Mouse (Mus musculus) adrenal gland (tissue): Measurements from ENCODE around the gene Zfp839.
"Not testable (repeated sequence)": the region's sequence is repeated elsewhere in the genome, so short reads cannot be mapped to it uniquely, and the experiment has no call there.

ENCODE experiments used
- intact Hi-C: fragments of 180-260 bp; cut with DNase I; formaldehyde crosslinking; loops from one replicate; pipeline ENCODE4 v1.15.1; 2025

Gene Zfp839

GRCm38 (mm10) chr12:110840348-110841198 is 9.5 kb upstream of the Zfp839 start, which contains the start of gene Mok:
TSS of gene Mok (minus strand) at chr12:110840939.
- intact Hi-C loops = loop anchor here (2.0 to 10.0 kb wide), 4 partner anchors 102 to 423 kb away; partner anchors contain the start of gene Ppp2r5c

- intact Hi-C loops = loop anchor here (2.0 to 10.0 kb wide), 4 partner anchors 103 to 425 kb away; partner anchors contain the start of gene Ppp2r5c
These were observed 8.1 kb upstream of the Zfp839 start for GRCm38 (mm10) chr12:110841731-110842493.

GRCm38 (mm10) chr12:110843194-110844048 is 6.6 kb upstream of the Zfp839 start:
- intact Hi-C loops = loop anchor here (5.0 to 10.0 kb wide), 3 partner anchors 246 to 426 kb away; partner anchors contain the start of gene Ppp2r5c

DNA sequence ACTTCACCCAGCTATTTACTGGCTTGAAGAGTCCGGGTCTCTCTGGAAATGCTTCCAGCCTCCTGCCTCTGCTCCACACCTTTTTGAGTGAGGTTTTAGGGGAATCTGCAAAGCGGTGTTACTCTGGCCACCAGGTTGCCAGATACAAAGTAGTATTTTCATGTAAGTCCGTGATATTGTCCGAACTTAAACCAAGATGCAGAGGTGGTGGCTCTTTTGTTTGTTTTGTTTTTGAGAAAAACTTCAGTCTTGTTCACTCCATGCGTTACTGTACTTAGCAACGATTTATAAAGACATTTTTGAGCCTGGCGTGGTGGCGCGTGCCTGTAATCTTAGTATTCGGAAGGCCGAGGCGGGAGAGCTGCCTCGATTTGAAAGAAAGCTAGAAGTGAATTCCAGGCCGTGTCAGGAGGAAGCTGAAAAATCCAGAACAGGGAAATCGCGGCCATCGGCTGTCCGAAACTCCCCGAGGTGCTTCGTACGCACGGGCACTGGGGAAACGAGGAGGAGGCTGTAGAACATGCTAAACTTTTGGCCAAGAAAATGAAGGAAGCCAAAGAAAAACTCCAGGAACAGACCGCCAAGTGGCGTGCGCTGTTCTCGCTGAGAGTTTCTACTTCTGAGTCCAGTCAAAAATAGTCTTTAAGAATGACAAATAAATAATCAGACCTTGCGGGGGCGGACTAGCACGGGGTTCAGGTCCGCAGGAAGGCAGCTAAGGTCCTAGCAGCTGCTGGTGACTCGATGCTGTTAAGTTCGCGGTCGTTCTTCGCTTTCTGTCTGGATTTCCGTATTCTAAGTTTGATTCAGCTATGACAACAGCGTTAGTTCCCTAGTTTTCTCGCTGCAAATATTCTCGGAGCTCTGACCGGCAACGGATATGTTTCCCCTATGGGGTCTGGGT is 5.6 kb upstream of the Zfp839 start:
- intact Hi-C loops = loop anchor here (5.0 to 10.0 kb wide), 4 partner anchors 58 to 427 kb away; partner anchors contain the start of gene Ppp2r5c

- intact Hi-C loops = loop anchor here (5.0 to 10.0 kb wide), 2 partner anchors 57 to 401 kb away; partner anchors contain the start of gene Ppp2r5c
These were observed 4.7 kb upstream of the Zfp839 start for GRCm38 (mm10) chr12:110845131-110845880.

- intact Hi-C loops = loop anchor here (5.0 to 10.0 kb wide), 2 partner anchors 56 to 401 kb away; partner anchors contain the start of gene Ppp2r5c
These were observed 3.8 kb upstream of the Zfp839 start for GRCm38 (mm10) chr12:110846191-110846765.

DNA sequence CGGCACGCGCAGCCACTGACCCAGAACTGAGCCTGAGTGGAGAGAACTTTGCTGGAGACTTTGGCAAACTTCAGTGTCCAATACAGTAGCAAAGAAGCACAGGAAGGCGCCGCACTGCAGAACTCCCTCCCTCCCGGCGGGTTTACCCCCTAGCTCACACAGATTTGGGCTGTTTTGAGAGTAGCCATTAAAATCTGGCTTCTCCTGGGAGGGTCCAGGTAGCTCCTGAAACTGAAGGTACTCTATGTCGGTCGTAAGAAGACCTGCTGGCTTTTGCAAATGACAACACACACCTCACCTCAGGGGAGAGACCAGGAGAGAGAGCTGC is 840 bp downstream of the Zfp839 start:
- intact Hi-C loops = no loop called here

DNA sequence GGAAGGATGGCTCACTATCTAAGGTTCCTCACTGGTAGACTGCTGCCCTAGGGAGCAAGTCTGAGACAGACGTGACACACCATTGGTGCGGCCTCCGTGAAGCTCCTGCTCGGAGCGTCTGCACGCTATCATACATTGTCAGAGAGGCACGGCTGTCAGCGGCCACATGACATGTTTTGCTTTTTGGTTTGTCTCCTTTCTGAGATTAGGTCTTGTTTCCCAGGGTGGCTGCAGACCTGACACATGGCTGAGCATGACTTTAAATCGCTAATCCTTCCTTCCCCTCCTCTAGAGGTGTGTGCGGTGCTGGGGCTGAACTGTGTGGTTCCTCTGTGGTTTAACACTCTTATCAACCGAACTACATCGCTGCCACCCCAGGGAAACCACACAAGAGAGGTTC is 1.4 kb downstream of the Zfp839 start:
- intact Hi-C loops = no loop called here

- intact Hi-C loops = no loop called here
These were observed 1.9 kb downstream of the Zfp839 start for GRCm38 (mm10) chr12:110851923-110852322.

GRCm38 (mm10) chr12:110854786-110855737 is 5.0 kb downstream of the Zfp839 start:
- intact Hi-C loops = no loop called here

DNA sequence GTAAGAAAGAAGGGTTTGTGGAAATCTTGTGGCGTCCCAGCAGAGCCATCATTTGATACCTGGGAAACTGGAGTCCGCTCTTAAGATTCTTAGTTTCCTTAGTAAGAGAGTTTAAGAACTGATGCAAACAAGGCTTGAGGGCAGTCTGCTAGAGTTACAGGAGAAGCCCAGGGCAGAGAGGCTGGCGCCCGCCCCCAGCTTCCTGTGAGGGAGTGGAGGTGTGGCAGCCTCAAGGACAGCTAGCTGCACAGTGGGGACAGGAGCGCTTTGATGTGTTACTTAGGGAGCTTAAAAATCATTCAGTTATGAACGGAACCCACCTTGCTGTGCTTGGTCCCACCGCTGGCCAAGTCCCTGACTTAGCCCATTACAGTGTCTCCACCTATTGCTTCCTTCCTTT is 7.1 kb downstream of the Zfp839 start:
- intact Hi-C loops = no loop called here

GRCm38 (mm10) chr12:110858681-110859080 is 8.6 kb downstream of the Zfp839 start:
- intact Hi-C loops = not testable (repeated sequence)

GRCm38 (mm10) chr12:110860293-110860692 is 10.2 kb downstream of the Zfp839 start:
- intact Hi-C loops = no loop called here

GRCm38 (mm10) chr12:110861256-110861655 is 11.2 kb downstream of the Zfp839 start:
- intact Hi-C loops = no loop called here

DNA sequence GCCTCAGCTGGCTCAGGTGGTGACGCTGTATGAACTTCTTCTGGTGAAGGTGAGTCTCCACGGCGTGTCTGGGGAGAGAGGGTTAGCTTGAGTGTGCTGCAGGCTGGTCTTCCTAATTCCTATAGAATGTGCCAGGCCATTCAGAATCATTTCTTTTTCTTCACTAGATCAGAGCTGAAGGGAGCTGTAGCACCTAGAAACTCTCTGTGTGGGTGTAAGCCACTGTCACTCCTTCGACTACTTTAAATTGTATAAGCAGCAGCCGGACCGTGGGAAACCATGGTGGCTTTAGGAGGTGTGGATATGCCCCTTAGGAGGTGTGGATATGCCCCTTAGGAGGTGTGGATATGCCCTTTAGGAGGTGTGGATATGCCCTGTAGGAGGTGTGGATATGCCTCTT is 14.0 kb downstream of the Zfp839 start:
- intact Hi-C loops = no loop called here

GRCm38 (mm10) chr12:110865571-110865970 is 15.5 kb downstream of the Zfp839 start:
- intact Hi-C loops = no loop called here

DNA sequence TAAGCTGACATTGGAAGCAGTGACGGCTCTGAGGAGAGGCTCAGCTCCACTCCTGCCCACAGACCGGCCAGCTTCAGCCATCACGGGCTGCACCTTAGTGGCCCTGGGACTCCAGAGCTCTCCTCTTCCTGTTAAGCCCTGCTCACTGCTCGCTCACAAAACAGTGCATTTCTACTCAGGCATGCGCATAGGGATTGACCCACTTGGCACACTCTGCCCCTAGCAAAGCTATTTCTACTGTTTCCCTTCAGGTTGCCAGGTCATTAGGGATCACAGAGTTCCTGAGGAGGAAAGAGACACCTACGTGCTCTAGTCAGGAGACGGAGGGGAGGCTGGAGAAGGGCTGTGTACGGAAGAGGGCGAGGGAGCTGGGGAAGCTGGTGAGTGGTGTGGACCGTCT is 15.9 kb downstream of the Zfp839 start:
- intact Hi-C loops = no loop called here

GRCm38 (mm10) chr12:110870107-110870506 is 20.1 kb downstream of the Zfp839 start:
- intact Hi-C loops = no loop called here
